Mouse (Mus musculus) monocyte, adult 5-6 weeks (primary cell): ENCODE data around the gene Timm10b. TPM values are rescaled to one million over a fixed set of nuclear protein-coding genes. Genes with fewer than 3 reads are reported as not detected.

Experiments used
- ATAC-seq: fragments of 153-309, 156-312 bp; replicated peaks from 2 replicates; pipeline ENCODE4 v1.8.0; 2017; ENCODE audit warnings: mild to moderate bottlenecking; ENCODE audit not compliant: low TSS enrichment, insufficient number of reproducible peaks, severe bottlenecking, poor library complexity, low FRiP score
- total RNA-seq: library from RNA; stranded (forward); fragments of 200-1000, 200-491, 200-594 nt; gene quantifications from 3 replicates; pipeline ENCODE4 v1.2.3, GENCODE M21; 2017

The Timm10b gene
- 57.4 to 73.7 TPM (median 68.2 TPM) in 3 replicates for total RNA-seq

DNA sequence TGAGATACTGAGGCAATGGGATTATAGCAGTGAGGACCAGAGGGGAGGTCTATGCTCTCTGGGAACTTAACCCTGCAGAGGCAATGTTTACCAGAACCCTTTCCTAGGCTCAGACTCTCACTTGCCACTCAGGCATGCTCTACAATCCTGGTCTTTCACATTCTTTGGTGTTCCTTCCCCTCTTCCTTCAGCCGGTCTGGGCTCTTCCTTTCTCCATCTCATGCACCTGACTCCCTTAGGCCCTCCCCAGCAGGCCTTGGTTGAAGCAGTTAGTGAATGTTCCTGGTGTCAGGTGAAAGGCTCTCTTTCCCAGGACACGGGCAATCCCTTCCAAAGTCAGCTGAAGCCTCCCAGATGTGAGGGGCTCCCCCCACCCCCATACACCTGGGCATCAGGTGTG, at the start of gene Timm10b:
Gene Timm10b (plus strand): TSS at position 301 of the 400 bp plus-strand sequence.
- 0 out of 2 replicates have a peak, but pooled peaks have one; percentile 0 for ATAC-seq

DNA sequence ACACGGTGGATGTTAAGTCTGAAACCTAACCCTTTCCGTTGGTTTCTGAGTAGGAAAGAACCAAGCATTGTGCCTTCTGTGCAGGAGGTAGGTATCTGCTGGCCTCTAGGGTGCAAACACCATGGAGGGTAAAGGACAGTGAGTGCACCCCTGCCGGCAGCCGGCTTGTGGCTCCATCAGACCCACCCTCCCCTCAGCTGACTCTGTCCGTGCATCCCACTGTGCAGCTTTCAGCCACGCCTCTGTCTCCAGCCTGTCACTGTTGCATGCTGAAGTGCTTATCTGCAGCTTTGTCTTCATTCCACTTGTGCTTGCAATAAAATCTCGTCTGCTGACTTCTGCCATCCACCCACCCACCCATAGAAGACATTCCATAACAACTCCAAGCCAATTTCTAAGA, 49.8 kb upstream of the Timm10b start:
- ATAC-seq = no peak

DNA sequence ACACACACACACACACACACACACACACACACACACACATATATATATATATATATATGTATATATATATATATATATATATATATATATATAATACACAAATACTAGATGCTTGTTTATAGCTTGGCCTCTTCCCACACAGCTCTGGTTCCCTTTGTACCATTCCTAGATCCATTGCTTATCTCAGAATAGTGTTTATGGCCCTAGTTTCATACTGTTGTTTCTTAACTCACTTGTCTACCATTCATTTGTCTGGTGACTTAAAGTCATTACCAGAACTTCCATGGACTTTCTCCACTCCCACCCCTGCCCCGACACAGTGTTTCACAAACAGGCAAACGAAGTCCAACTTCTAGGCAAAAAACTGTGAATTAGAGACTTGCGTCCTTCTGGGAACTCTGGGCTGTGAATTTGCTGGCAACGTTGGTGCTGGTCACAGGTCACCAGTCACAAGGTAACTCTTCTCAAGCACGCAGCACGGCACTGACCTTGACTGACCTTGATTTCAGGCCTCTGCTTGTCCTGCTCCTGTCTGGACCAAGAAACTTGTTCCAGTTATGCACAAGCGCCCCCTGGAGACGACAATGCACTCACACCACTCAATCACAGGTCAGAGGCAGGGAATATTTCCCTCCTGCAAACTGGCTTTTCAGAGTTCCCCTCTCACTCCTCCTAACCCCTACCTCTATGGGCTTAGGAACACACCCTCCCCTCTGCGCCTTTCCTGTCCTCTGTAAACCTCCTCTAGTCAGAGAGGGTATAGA, 36.8 kb upstream of the Timm10b start:
- ATAC-seq = peak; percentile 71

DNA sequence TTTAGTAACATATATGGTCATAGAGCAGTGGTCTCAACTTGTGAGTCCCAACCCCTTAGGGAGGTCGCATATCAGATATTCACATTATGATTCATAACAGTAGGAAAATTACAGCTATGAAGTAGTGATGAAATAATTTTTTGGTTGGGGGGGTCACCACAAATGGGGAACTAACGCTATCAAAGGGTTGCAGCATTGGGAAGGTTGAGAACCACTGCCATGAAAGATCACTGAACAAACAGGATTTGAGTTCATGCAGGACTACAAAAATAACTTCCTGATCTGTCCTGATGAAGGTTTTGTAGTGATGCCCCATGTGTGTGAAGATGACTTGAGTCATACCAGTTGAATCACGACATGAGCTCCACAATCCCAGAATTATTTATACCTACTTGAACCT, 31.4 kb upstream of the Timm10b start:
- no peak for ATAC-seq

DNA sequence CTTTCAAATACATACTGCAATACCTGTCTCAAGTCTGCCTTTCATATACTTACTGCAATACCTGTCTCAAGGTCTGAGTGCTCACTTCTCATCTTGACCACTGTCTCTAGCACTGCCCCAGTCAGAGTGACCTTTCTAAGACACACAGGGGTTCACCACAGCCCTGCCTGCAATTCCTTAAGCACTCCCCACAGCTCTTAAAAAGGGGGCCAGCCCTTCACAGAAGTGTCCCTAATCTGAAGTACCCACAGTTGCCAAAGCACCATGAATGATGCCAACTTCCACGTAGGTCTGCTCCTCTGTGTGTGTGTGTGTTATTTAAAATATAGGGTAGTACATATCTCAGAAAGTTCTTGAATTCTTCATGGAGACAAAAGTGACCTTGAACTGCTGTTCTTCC, 28.1 kb upstream of the Timm10b start:
- ATAC-seq = no peak

DNA sequence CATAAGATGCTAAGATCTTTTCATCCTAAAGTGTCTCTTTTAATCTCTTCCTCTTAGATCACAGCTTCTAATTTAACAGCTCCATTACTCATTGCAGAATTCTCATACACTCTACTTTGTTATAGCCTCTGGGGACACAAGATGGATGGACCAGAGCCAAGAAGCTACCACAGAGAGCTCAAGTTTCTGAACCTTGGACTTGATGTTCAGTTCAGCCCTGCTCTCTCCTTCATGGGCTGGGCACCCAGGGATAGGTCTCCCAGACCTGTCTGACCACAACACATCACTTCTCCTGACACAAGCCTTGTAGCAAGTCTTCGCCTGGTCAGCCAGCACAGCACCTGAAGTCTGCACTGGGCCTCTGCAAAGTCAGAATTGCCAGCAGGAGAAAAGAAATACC, 25.5 kb upstream of the Timm10b start:
- ATAC-seq = no peak

DNA sequence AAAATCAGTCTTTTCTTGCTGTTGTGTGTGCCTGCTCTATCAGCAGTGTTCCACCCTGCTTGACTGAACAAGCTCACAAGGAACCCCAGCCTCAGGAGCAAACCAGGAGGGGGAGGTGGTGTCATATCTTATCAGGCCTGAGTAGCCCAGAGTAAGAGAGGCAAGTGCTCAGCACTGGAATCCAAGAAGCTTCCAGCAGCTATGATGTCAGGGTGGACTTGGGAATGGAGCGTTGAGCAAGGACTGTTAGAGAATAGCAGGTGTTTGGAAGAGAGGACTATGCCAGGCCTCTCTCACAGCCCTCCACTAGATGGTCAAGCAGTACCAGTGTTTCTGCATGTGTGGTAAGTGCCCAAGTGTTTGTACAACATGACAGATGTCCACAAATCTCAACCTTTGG, 24.1 kb upstream of the Timm10b start:
- no peak for ATAC-seq

DNA sequence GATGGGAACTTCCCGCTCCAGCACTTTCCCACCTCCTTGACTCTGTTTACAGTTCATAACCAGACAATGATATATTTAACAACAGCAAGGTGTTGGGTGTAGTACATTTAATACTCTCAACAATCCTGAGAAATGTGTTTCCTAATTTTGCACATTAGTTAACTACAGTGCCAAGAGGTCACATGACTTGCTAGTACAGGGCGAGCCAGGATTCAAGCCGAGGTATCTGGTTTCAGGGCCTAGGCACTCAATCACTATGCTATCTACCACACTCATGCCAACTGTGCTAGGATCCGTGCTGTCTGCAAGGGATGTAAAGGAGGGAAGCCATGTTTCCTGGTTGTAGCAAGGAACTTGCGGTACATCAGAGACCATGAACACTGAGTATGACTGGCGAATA, 23.3 kb upstream of the Timm10b start:
- no peak for ATAC-seq

DNA sequence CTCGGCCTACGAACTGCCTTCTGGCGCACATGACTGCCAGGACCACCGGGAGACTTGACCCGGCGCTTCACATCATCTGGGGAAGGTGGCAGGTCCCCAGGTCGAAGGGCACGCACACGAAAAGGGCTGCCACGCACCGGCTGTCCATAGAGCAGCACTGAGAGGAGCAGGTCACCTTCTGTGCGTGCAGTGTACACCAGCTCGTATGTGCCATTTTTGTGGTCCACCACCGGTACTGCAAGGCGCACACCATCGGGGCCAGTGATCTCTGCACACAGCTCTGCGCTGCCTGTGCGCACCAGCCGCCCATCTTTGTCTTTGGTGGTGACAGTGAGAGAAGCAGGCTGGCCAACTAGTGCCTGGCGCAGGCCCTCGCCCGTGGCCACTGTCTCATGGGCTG, 22.0 kb upstream of the Timm10b start:
- ATAC-seq = no peak

DNA sequence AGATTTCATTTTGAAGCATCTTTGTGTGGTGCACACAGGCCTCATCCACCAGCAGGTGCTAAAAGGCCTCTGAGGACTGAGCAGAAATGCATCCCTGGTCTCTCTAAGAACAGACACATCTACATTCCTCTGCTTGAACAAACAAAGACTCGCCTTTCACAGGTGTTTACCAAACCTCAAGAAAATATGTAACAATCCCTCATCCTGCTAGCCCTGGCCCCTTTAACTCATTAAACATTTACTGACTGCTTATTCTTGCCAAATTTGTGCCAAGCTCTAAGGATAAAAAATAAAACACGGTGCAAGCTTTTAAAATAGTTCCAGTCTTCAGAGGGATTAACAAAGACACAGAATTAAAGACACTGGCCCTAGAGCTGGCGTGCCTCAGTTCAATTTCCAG, 20.2 kb upstream of the Timm10b start:
- ATAC-seq = no peak

DNA sequence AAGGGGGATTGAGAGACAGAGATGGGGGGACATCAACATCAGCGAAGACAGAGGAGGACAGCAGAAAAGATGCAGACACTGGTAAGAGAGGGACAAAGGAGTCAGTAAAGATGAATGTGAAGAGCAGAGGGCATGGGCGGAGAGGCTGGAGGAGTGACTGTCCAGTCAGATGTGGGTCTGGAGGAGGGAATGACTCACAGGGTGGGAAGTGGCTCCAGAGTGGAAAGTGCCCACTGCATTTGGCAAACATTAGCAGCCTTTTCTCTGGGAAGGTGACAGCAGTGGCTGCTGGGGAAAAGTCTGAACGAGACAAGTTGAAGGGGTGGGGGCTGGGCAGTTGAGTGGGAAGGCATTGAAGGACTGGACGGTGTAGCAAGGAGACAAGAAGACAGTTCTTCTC, 18.8 kb upstream of the Timm10b start:
- no peak for ATAC-seq

DNA sequence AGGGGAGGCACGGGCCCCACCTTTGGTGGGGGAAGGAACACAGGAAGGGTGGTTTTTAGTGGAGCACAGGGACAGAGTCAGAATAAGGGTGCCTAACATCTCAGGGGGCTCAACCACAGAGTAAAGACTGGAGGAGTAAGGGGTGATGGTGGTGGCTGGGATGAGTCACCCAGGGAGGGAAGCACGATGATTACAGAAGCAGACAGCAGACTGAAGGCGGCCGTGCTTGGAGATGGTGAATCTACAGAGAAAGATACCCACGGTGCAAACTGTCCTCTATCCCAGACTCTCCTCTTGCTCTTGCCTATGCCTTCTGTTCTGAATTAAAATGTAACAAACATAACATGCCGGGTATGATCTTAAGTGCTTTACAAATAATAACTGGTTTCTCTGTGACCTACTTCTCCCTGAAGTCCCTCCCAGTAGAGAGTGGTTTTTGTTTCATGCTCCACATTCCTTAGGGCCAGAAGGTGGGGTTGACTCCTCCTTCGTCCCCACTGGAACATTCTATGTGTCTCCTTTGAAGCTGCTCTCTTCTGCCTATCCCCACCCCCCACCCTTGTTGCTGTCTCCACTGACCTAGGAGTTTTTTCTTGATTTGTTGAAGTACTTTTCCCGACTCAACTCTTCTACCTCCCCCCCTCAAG, 18.1 kb upstream of the Timm10b start:
- no peak for ATAC-seq

DNA sequence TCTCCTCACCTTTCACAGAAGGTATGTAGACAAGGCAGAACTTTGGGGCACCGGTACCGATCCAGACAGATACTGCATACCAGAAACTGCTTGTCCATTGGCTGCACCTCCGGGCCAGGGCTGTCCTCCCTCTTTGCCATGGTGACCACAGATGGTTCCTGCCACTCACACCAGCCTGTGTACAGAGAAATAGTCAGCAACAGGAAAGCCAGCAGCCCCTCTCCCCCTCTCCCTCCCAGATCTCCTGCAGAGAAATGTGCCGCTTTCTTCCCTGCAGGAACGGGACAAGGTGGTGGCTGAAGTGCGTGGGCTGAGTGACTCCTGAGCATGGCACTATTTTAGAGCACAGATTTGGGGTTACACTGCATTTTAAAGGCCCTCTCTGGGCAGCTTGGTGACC, 14.5 kb upstream of the Timm10b start:
- ATAC-seq = no peak

DNA sequence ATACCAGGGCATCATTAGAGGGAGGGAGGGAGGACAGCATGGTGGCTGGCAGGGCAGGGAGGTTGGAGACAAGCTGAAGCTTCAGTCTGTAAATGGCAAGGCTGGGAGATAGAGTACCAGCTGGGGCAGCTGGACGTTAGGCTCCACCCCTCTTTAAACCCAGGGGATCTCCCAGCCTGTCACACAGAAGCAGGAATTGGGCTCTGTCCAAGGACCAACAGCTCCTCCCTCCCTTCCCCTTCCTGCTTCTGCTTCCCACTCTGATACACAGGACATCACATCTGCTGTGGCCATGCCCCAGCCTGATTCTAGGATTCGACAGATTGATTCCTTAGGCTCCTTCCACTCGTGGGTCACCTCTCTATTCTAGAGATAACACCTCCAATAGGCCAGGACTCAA, 11.2 kb upstream of the Timm10b start:
- ATAC-seq = peak; percentile 46

DNA sequence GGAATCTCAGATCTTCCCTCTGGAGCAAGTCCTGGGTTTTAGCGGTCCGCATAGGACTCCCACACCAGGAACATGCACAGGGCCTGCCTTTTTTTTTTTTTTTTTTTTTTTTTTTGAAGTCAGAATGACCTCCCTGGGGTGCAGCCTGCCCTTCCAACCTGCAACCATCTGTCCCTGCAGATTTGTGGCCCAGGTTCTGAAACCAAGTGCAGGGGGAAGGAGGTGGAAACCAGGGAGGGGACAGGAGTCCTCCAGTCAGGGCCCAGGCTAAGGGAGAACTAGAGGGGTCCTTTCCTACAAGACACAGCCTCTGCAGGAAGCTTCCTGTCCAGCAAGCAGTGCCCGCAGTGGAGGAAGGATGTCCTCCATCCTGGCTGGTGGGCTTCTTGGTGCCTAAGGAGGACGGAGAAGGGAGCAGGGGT, 7.3 kb upstream of the Timm10b start:
- no peak for ATAC-seq

DNA sequence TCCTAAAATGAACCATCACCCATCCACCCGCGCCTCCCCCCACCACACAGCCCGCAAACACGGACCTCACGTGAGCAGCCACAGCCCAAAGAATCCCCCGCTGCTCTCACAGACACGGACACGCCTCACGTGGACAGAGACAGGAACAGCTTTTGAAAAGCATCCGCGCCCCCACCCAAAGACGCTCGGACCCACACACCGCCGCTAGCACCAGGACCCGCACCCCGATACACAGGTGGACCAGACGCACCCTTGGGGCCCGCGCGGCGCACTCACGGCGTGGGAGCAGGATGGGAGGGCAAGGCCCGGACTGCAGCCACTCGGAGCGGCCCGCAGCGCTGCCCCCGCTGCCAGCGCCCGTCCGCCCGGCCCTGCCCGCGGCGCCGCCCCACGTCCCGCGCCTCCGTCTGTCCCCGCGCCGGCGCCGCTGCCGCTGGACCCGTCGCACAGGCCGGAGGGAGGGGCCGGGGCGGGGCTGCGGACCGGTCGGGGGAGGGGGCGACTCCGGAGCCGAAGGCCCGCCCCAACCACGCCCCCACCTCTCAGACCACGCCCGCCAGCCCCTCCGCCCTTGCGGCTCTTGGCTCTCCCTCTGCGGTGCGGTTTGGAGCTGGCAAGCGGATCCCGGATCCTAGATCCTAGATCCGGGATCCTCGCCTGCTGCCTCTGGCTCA, 6.6 kb upstream of the Timm10b start, which contains the start of gene Trim3:
Gene Trim3 (minus strand): TSS at position 445 of the 674 bp plus-strand sequence.
- ATAC-seq = peak; percentile 41; the same call in 1 of the 2 replicates

DNA sequence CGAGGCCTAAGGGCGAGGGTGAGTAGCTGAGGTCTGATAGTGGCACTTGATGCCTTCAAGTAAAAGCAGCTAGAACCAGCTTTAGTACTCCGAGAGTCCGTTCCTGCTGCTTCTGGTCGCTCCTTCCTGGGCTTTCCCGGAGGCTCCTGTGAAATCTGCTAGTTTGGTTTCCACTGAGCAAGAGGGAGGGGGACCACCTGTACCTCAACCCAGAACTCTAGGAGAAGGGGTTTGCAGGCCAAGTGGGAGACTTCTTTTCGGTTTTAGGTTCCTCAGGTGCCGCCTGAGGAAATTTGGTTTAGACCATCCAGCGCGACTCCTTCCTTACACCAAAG, 6.1 kb upstream of the Timm10b start:
- no peak for ATAC-seq

DNA sequence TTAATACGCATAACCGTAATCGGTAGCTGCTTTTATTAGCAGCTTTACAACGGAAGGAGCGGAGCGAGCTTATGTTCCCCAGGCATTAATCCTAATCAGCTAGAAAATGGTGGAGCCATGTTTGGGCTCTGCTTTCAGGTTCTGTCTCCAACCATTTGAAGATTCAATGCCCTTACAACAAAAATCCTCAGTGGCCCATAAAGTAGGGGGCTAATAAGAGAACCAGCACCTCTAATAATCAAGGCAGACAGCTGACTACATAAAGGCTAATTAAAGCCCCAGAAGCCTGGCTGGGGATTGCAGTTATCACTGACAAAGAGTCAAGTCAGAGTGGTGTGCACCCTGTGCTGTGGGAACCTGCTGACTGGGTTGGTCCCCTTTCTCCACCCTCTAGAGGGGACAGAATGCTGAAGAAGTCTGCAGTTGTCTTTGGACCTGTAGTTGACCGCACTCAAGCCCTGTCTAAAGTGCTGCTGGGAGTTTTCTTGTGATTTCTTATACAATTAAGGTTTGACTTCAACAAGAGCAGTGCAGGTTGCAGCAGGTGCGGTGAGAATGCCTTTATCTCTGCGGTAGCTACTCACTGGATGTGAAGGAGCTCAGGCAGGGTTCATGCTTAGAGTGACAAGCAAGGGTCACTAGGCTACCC, 5.5 kb upstream of the Timm10b start:
- no peak for ATAC-seq

DNA sequence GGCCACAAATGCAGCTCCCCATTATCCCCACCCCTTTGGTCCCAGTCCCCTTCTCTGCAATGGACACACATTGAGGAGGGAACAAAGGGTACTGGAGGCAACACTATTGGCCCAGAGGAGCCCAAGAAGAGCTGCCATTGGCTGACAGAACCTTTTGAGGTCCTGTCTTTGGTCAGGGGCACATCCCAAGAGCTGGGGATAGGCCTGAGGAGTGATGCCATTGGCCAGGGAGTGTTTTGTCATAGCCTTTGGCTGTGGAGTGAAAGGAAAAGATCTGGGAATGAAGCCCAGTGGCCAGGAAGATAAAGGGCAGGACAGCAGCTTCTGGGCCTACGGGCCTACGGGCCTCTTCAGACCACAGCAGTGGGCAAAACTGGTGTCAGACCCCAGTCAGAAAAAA, 4.1 kb upstream of the Timm10b start:
- ATAC-seq = no peak
